Mouse (Mus musculus): Measurements from ENCODE around the gene Tmem222. TPM values are rescaled to one million over a fixed set of nuclear protein-coding genes. Genes with fewer than 3 reads are reported as not detected.
A peak's percentile ranks its signal among the peaks of the same experiment; 100 is the strongest.

Gene Tmem222
- polyA plus RNA-seq, 1 experiment from 2014 or later, result 52.4 TPM

GRCm38 (mm10) chr4:133237911-133238310, 39.7 kb downstream of the Tmem222 start:
- H3K9ac ChIP-seq, result no peak overlapping the region
- peaks cover 11% of the 10 kb centered on the region for H3K4me1 ChIP-seq (replicated peaks)
- H3K36me3 ChIP-seq, result no peaks in the 10 kb centered on the region
- 52% methylated on average over 4 of the region's 4 CpGs for WGBS
- no peaks in the 10 kb centered on the region for H3K9me3 ChIP-seq (replicated peaks)
- no peak for ATAC-seq (ENCODE audit: insufficient number of reproducible peaks, low FRiP score)
- H3K4me2 ChIP-seq, result no peak overlapping the region
- H3K27ac ChIP-seq (ENCODE audit: poor library complexity, severe bottlenecking), result no peak overlapping the region
- H3K27me3 ChIP-seq (replicated peaks), result peaks cover 31% of the 10 kb centered on the region
- H3K4me3 ChIP-seq, result no peak overlapping the region

- H3K27ac ChIP-seq (ENCODE audit: poor library complexity, severe bottlenecking), result no peak overlapping the region
- WGBS, result 76% methylated on average over 5 of the region's 5 CpGs
Measured at GRCm38 (mm10) chr4:133235415-133235814, 42.2 kb downstream of the Tmem222 start.

DNA sequence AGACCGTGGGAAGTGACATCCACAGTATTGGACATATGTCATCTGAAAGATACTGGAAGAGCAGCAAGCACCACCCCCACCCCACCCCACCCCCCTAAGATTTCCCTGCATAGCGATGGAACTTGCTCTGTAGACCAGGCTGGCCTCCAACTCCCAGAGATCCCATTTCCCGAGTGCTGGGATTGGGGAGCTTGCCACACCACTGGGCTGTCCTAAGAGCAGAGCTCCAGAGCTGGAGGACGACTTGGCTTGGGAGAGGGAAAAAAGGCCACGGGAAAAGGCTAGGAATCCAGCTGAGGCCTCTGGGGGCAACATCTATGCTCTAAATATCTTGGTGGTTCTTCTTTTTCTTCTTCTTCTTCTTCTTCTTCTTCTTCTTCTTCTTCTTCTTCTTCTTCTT, 42.8 kb downstream of the Tmem222 start:
- Histone ChIP-seq H3K27ac (ENCODE audit: poor library complexity, severe bottlenecking) (no peak overlapping the region), H3K9me3 (replicated peaks) (no peaks in the 10 kb centered on the region; the same call in 1 of the 2 replicates), H3K4me3 (no peak overlapping the region), H3K4me2 (no peak overlapping the region), H3K36me3 (no peaks in the 10 kb centered on the region), H3K27me3 (replicated peaks) (peaks cover 21% of the 10 kb centered on the region), H3K4me1 (replicated peaks) (no peaks in the 10 kb centered on the region), H3K9ac (no peak overlapping the region)
- 49% methylated on average over 5 of the region's 5 CpGs for WGBS
- no peak for ATAC-seq (ENCODE audit: insufficient number of reproducible peaks, low FRiP score)

More at GRCm38 (mm10) chr4:133235415-133235814, 42.2 kb downstream of the Tmem222 start:
- Histone ChIP-seq H3K9ac (no peak overlapping the region), H3K4me3 (no peak overlapping the region), H3K9me3 (replicated peaks) (no peaks in the 10 kb centered on the region; the same call in 1 of the 2 replicates), H3K27me3 (replicated peaks) (peaks cover 21% of the 10 kb centered on the region), H3K4me2 (no peak overlapping the region), H3K4me1 (replicated peaks) (peaks cover 3% of the 10 kb centered on the region), H3K36me3 (no peaks in the 10 kb centered on the region)
- no peak for ATAC-seq (ENCODE audit: insufficient number of reproducible peaks, low FRiP score)

DNA sequence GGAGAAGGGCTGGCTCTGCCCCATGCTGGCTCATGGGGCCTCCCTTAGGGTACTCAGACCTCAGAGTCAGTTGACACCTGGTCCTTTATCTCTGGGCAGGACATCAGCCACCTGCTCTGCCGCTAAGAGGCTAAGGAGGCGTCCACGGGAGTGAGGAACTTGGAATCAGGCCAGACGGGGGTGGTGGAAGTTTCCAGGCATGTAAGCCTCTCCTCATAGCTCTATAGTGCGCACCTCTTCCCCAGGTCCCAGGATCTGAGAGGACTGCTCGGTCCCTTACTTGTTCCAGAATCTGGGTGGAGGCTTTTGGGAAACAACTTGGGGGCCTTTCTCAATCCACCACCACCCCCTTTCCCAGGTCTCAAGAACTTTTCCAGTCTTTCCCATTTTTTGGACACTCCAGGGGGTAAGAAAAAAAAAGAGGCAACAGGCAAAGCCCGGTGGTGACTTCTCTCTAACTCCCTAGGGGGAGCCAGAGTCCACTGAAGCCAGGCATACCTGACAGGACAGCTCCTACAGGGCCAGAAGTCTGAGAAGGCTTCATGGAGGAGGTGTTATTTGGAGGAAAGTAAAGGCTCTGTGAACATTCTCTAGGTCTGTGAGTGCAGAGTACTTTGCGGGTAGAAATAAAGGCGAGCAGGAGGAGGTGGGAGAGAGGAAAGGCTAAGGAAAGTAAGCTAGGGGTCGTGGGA, 44.2 kb downstream of the Tmem222 start:
- H3K4me1 ChIP-seq (replicated peaks), result no peaks in the 10 kb centered on the region
- H3K4me2 ChIP-seq, result no peak overlapping the region
- H3K9ac ChIP-seq, result no peak overlapping the region
- H3K4me3 ChIP-seq, result no peak overlapping the region
- H3K36me3 ChIP-seq, result no peaks in the 10 kb centered on the region
- no peak overlapping the region for H3K27ac ChIP-seq (ENCODE audit: poor library complexity, severe bottlenecking)
- H3K27me3 ChIP-seq (replicated peaks), result peaks cover 12% of the 10 kb centered on the region
- no peaks in the 10 kb centered on the region; the same call in 1 of the 2 replicates for H3K9me3 ChIP-seq (replicated peaks)
- whole genome bisulfite sequencing, result 29% methylated on average over 10 of the region's 10 CpGs
- no peak for ATAC-seq (ENCODE audit: insufficient number of reproducible peaks, low FRiP score)

DNA sequence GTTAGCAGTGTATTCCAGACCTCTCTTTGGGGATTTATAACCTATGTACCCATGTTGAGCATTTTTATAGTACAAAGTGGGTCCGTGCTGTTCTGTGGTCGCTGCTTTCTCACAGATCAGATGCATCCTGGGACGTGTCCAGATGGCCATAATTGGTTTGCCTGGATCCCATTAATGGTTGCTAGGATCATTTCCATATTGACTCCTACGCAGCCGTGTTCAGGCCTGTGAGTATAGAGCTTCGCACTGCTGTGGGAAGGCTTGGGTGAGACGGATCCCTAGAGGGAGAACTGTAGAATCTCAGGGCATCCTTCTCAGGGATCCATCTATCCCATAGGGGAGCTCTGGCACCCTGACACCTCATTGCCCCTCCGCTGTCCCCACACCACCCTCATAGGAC, 48.0 kb downstream of the Tmem222 start:
- H3K9me3 ChIP-seq (replicated peaks), result no peaks in the 10 kb centered on the region; the same call in 1 of the 2 replicates
- no peak overlapping the region for H3K27ac ChIP-seq (ENCODE audit: poor library complexity, severe bottlenecking)
- no peak overlapping the region for H3K9ac ChIP-seq
- H3K4me1 ChIP-seq (replicated peaks), result no peaks in the 10 kb centered on the region
- 85% methylated on average over 8 of the region's 8 CpGs for WGBS
- H3K4me3 ChIP-seq, result no peak overlapping the region
- no peaks in the 10 kb centered on the region for H3K36me3 ChIP-seq
- peaks cover 4% of the 10 kb centered on the region; the same call in 1 of the 2 replicates for H3K27me3 ChIP-seq (replicated peaks)
- ATAC-seq (ENCODE audit: insufficient number of reproducible peaks, low FRiP score), result no peak
- no peak overlapping the region for H3K4me2 ChIP-seq

GRCm38 (mm10) chr4:133227636-133228035, 50.0 kb downstream of the Tmem222 start:
- 76% methylated on average over 8 of the region's 8 CpGs for WGBS

GRCm38 (mm10) chr4:133226073-133226472, 51.5 kb downstream of the Tmem222 start:
- no peaks in the 10 kb centered on the region for H3K9me3 ChIP-seq (replicated peaks)
- no peak overlapping the region for H3K9ac ChIP-seq
- no peak overlapping the region for H3K4me3 ChIP-seq
- ATAC-seq (ENCODE audit: insufficient number of reproducible peaks, low FRiP score), result no peak
- no peak overlapping the region for H3K27ac ChIP-seq (ENCODE audit: poor library complexity, severe bottlenecking)
- no peaks in the 10 kb centered on the region for H3K36me3 ChIP-seq
- peaks cover 5% of the 10 kb centered on the region; the same call in 1 of the 2 replicates for H3K4me1 ChIP-seq (replicated peaks)
- WGBS, result 67% methylated on average over 10 of the region's 10 CpGs
- H3K4me2 ChIP-seq, result no peak overlapping the region
- H3K27me3 ChIP-seq (replicated peaks), result peaks cover 19% of the 10 kb centered on the region

More at GRCm38 (mm10) chr4:133227636-133228035, 50.0 kb downstream of the Tmem222 start:
- ATAC-seq (ENCODE audit: insufficient number of reproducible peaks, low FRiP score), result no peak
- no peaks in the 10 kb centered on the region; the same call in 1 of the 2 replicates for H3K9me3 ChIP-seq (replicated peaks)
- no peak overlapping the region for H3K4me2 ChIP-seq
- H3K27me3 ChIP-seq (replicated peaks), result peaks cover 3% of the 10 kb centered on the region
- H3K36me3 ChIP-seq, result no peaks in the 10 kb centered on the region
- H3K9ac ChIP-seq, result no peak overlapping the region; the same call in 1 of the 2 replicates
- no peak overlapping the region for H3K27ac ChIP-seq (ENCODE audit: poor library complexity, severe bottlenecking)
- peaks cover 3% of the 10 kb centered on the region; the same call in 1 of the 2 replicates for H3K4me1 ChIP-seq (replicated peaks)
- H3K4me3 ChIP-seq, result no peak overlapping the region

DNA sequence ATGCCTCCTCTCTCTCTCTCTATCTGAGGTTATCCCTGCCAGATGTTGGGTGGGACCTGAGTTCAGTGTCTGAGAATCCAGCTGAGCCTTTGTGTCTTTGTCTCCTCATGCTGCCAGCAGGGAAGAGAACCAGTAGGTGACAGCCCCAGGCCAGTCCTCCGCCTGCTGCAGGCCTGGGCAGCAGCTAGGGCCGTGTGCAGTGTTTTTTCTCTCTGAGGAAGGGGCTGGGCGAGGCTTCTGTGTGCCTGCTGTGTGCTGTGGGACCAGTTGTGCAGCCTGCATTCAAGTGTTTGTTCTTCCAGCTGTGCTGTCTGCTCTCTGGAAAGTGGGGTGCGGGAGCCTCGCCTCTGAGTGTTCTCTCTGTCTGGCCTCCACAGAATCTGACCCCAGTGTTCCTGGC, 53.7 kb downstream of the Tmem222 start:
- Histone ChIP-seq H3K9me3 (replicated peaks) (no peaks in the 10 kb centered on the region), H3K4me2 (no peak overlapping the region), H3K27ac (ENCODE audit: poor library complexity, severe bottlenecking) (no peak overlapping the region), H3K4me3 (no peak overlapping the region), H3K27me3 (replicated peaks) (peaks cover 33% of the 10 kb centered on the region), H3K36me3 (no peaks in the 10 kb centered on the region), H3K9ac (no peak overlapping the region), H3K4me1 (replicated peaks) (peaks cover 11% of the 10 kb centered on the region)
- ATAC-seq (ENCODE audit: insufficient number of reproducible peaks, low FRiP score), result no peak
- 63% methylated on average over 5 of the region's 5 CpGs for WGBS

- 71% methylated on average over 8 of the region's 8 CpGs for WGBS
- H3K27me3 ChIP-seq (replicated peaks), result peaks cover 33% of the 10 kb centered on the region
- ATAC-seq (ENCODE audit: insufficient number of reproducible peaks, low FRiP score), result no peak
- no peaks in the 10 kb centered on the region for H3K9me3 ChIP-seq (replicated peaks)
- peaks cover 11% of the 10 kb centered on the region for H3K4me1 ChIP-seq (replicated peaks)
- no peak overlapping the region for H3K4me3 ChIP-seq
- no peak overlapping the region for H3K4me2 ChIP-seq
- H3K27ac ChIP-seq (ENCODE audit: poor library complexity, severe bottlenecking), result no peak overlapping the region
- H3K36me3 ChIP-seq, result no peaks in the 10 kb centered on the region
- no peak overlapping the region for H3K9ac ChIP-seq
Measured at GRCm38 (mm10) chr4:133221701-133222100, 55.9 kb downstream of the Tmem222 start.

DNA sequence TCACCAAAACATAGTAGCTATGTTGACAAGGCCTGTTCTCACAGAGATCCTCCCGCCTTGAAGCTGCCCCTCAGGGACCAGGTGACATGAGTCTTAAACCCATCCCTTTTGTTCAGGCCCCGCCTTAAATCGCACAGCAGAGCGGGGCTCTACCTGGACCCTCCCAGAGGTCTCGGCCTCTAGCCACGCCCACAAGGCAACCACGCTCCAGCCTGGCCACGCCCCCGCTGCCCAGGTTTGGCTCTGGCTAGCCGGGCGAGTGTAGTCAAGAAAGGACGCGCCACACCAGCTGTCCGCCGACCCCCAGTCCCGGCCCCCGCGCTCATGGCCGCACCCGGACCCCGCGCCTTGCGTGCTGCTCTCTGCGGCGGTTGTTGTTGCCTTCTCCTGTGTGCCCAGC, 56.9 kb downstream of the Tmem222 start:
- H3K9ac ChIP-seq, result peak overlapping the region; percentile 61
- ATAC-seq (ENCODE audit: insufficient number of reproducible peaks, low FRiP score), result no peak
- H3K4me2 ChIP-seq, result peak overlapping the region; percentile 79
- no peaks in the 10 kb centered on the region for H3K36me3 ChIP-seq
- peaks cover 11% of the 10 kb centered on the region for H3K4me1 ChIP-seq (replicated peaks)
- 1% methylated on average over 25 of the region's 25 CpGs for WGBS
- no peaks in the 10 kb centered on the region for H3K9me3 ChIP-seq (replicated peaks)
- H3K27me3 ChIP-seq (replicated peaks), result peaks cover 33% of the 10 kb centered on the region
- H3K27ac ChIP-seq (ENCODE audit: poor library complexity, severe bottlenecking), result no peak overlapping the region
- H3K4me3 ChIP-seq, result peak overlapping the region; percentile 41

GRCm38 (mm10) chr4:133218745-133219144, 58.8 kb downstream of the Tmem222 start:
- peaks cover 50% of the 10 kb centered on the region for H3K27me3 ChIP-seq (replicated peaks)
- no peak overlapping the region for H3K4me2 ChIP-seq
- no peaks in the 10 kb centered on the region for H3K36me3 ChIP-seq
- H3K4me1 ChIP-seq (replicated peaks), result peaks cover 9% of the 10 kb centered on the region
- no peak for ATAC-seq (ENCODE audit: insufficient number of reproducible peaks, low FRiP score)
- no peaks in the 10 kb centered on the region for H3K9me3 ChIP-seq (replicated peaks)
- no peak overlapping the region for H3K9ac ChIP-seq
- H3K27ac ChIP-seq (ENCODE audit: poor library complexity, severe bottlenecking), result no peak overlapping the region
- no peak overlapping the region for H3K4me3 ChIP-seq
- WGBS, result 82% methylated on average over 3 of the region's 3 CpGs
